Mouse (Mus musculus): ENCODE results near the gene Tmem109. TPM values are rescaled to one million over a fixed set of nuclear protein-coding genes. Genes with fewer than 3 reads are reported as not detected.

The Tmem109 gene
- polyA plus RNA-seq, 1 experiment from 2014 or later = 45.4 TPM

DNA sequence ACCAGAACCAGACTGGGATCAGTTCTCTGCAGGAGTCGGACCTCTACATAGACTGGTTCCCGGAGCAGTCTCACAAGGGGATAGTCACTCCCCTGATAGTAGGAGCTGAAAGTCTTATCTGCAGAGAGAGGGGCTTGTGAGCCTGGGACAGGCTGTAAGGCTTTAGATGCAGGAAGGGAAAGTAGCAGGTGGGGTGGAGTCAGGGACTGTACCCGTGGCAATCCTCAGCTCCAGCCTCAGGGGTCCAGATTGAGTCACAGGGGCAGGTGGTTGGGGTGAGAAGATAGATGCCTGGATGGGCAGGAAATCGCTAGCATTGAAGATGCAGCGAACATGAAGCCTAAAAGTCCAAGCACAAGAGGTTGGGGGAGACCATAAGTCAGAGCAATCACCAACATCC, 34.7 kb upstream of the Tmem109 start:
- no peak overlapping the region for H3K4me3 ChIP-seq (ENCODE audit: low read depth, low read length)
- WGBS = 50% methylated on average over 5 of the region's 5 CpGs
- H3K27ac ChIP-seq (ENCODE audit: low read depth, low read length) = no peak overlapping the region
- DNase-seq (ENCODE audit: low spot score) (no peak), ATAC-seq (replicated peaks; ENCODE audit: low FRiP score) (no peak; the same call in 1 of the 2 replicates)
- H3K9me3 ChIP-seq (ENCODE audit: control insufficient read depth, low read length) = no peaks in the 10 kb centered on the region
- H3K4me1 ChIP-seq (replicated peaks; ENCODE audit: control insufficient read depth, insufficient read depth, low read length) = peaks cover 5% of the 10 kb centered on the region; the same call in 1 of the 2 replicates
- H3K36me3 ChIP-seq (ENCODE audit: control insufficient read depth, insufficient read depth, low read length) = no peaks in the 10 kb centered on the region
- no peak overlapping the region for H3K4me2 ChIP-seq
- H3K9ac ChIP-seq (ENCODE audit: low read depth, low read length) = no peak overlapping the region
- peaks cover 4% of the 10 kb centered on the region; the same call in 1 of the 2 replicates for H3K27me3 ChIP-seq (replicated peaks; ENCODE audit: control insufficient read depth, insufficient read depth, low read length)

DNA sequence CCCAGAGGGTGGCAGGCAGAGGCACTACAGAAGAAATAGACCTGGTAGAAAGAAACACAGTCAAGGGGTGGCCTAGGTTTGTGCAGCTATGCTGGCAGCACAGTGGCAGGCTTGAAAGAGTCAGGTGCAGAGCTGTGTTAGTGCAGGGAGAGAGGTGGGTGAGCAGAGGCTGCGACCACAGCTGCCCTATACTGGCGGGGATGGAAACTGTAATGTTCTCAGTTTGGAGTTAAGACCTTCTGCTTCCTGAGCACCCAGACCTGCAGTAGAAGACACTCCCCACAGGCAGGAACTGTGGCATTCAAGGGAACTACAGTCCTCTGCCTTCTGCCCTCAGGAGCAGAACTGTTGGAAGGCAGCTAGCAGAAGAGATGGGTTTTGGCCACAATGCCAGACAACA, 33.1 kb upstream of the Tmem109 start:
- 54% methylated on average over 2 of the region's 2 CpGs for WGBS
- Histone ChIP-seq H3K9me3 (ENCODE audit: control insufficient read depth, low read length) (no peaks in the 10 kb centered on the region), H3K27me3 (replicated peaks; ENCODE audit: control insufficient read depth, insufficient read depth, low read length) (peaks cover 4% of the 10 kb centered on the region; the same call in 1 of the 2 replicates), H3K4me2 (no peak overlapping the region), H3K36me3 (ENCODE audit: control insufficient read depth, insufficient read depth, low read length) (no peaks in the 10 kb centered on the region), H3K4me3 (ENCODE audit: low read depth, low read length) (no peak overlapping the region), H3K27ac (ENCODE audit: low read depth, low read length) (no peak overlapping the region), H3K4me1 (replicated peaks; ENCODE audit: control insufficient read depth, insufficient read depth, low read length) (peaks cover 5% of the 10 kb centered on the region; the same call in 1 of the 2 replicates), H3K9ac (ENCODE audit: low read depth, low read length) (no peak overlapping the region)
- DNase-seq (ENCODE audit: low spot score) = no peak
- ATAC-seq (replicated peaks; ENCODE audit: low FRiP score) = no peak

DNA sequence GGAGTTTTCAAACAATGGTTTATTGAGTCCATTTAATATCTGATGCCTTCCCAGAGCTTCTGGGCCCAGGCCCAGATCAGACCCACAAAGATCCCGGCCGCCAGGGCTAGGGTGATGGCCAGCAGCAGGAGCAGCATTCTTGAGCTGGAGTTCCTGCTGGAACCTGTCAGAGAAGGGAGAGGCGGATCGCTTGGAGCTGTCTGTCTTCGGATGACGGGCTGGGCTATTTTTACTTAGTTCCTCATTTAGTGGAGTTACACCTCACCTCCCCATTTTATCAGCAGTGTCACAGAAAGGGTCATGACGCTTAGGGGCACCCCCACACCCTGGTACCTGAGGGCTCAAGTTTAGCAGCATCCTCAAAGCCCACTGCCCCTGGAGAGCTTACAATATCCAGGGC, 32.5 kb upstream of the Tmem109 start:
- H3K27ac ChIP-seq (ENCODE audit: low read depth, low read length) = no peak overlapping the region
- ATAC-seq (replicated peaks; ENCODE audit: low FRiP score) = no peak
- peaks cover 4% of the 10 kb centered on the region; the same call in 1 of the 2 replicates for H3K27me3 ChIP-seq (replicated peaks; ENCODE audit: control insufficient read depth, insufficient read depth, low read length)
- no peak overlapping the region for H3K9ac ChIP-seq (ENCODE audit: low read depth, low read length)
- DNase-seq (ENCODE audit: low spot score) = no peak
- no peak overlapping the region for H3K4me3 ChIP-seq (ENCODE audit: low read depth, low read length)
- H3K36me3 ChIP-seq (ENCODE audit: control insufficient read depth, insufficient read depth, low read length) = no peaks in the 10 kb centered on the region
- no peaks in the 10 kb centered on the region for H3K9me3 ChIP-seq (ENCODE audit: control insufficient read depth, low read length)
- WGBS = 36% methylated on average over 7 of the region's 7 CpGs
- peaks cover 5% of the 10 kb centered on the region; the same call in 1 of the 2 replicates for H3K4me1 ChIP-seq (replicated peaks; ENCODE audit: control insufficient read depth, insufficient read depth, low read length)
- H3K4me2 ChIP-seq = no peak overlapping the region

DNA sequence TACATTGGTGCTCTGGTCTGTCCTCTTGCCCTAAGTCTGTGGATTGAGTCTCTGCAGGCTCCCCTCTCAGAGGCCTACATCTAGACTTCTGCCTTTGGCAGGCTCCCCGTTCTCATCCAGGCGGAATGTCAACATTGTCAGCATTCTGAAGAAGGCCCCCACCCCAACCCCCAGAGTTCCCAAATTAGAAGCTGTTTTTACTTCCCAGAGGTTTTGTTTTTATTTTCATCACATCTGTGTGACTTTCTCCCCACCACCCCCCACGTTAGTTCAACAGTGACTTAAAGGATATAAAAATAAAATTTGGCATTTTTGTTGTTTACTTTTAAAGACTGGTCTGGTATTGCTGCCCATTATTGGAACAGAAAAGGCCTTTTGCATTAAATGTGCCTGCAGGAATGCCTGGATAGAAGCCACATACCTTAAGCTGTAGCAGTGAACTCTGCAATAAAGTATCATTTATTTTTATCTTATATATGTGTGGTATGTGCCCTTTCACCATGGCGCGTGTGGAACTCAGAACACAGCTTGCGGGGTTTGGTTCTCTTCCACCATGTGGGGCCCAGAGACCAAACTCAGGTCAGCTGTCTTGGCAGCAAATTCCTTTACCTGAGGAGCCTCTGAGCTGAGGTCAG, 27.4 kb upstream of the Tmem109 start:
- 79% methylated on average over 6 of the region's 6 CpGs for WGBS
- Histone ChIP-seq H3K4me1 (replicated peaks; ENCODE audit: control insufficient read depth, insufficient read depth, low read length) (peaks cover 4% of the 10 kb centered on the region; the same call in 1 of the 2 replicates), H3K9ac (ENCODE audit: low read depth, low read length) (no peak overlapping the region), H3K27ac (ENCODE audit: low read depth, low read length) (no peak overlapping the region), H3K9me3 (ENCODE audit: control insufficient read depth, low read length) (no peaks in the 10 kb centered on the region), H3K36me3 (ENCODE audit: control insufficient read depth, insufficient read depth, low read length) (peaks cover 10% of the 10 kb centered on the region), H3K27me3 (replicated peaks; ENCODE audit: control insufficient read depth, insufficient read depth, low read length) (no peaks in the 10 kb centered on the region), H3K4me3 (ENCODE audit: low read depth, low read length) (no peak overlapping the region), H3K4me2 (no peak overlapping the region)
- ATAC-seq (replicated peaks; ENCODE audit: low FRiP score) = no peak
- no peak for DNase-seq (ENCODE audit: low spot score)

DNA sequence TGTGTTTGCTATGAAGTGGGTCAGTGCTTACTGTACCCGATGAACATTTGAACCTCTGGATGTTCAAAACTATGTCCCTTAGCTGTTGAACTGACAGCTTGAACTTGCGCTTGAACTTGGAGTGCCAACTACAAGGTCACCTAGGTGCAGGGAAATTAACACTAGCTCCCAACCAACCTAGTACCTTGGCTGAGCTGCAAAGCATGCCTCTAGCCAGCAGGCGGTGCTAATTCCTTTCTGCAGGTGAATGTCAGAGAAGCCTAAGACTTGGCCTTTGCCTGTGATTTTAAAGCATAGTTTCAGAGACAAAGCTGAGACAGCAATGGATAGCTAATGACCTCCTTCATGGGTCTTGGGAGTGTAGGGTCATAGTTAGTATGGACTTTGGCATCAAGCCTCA, 26.1 kb upstream of the Tmem109 start:
- peaks cover 21% of the 10 kb centered on the region for H3K36me3 ChIP-seq (ENCODE audit: control insufficient read depth, insufficient read depth, low read length)
- WGBS = 54% methylated on average over 3 of the region's 3 CpGs
- no peak for DNase-seq (ENCODE audit: low spot score)
- H3K4me3 ChIP-seq (ENCODE audit: low read depth, low read length) = no peak overlapping the region
- H3K4me1 ChIP-seq (replicated peaks; ENCODE audit: control insufficient read depth, insufficient read depth, low read length) = peaks cover 4% of the 10 kb centered on the region; the same call in 1 of the 2 replicates
- no peak overlapping the region for H3K9ac ChIP-seq (ENCODE audit: low read depth, low read length)
- no peak for ATAC-seq (replicated peaks; ENCODE audit: low FRiP score)
- H3K27me3 ChIP-seq (replicated peaks; ENCODE audit: control insufficient read depth, insufficient read depth, low read length) = no peaks in the 10 kb centered on the region
- no peaks in the 10 kb centered on the region for H3K9me3 ChIP-seq (ENCODE audit: control insufficient read depth, low read length)
- H3K27ac ChIP-seq (ENCODE audit: low read depth, low read length) = no peak overlapping the region
- H3K4me2 ChIP-seq = no peak overlapping the region

DNA sequence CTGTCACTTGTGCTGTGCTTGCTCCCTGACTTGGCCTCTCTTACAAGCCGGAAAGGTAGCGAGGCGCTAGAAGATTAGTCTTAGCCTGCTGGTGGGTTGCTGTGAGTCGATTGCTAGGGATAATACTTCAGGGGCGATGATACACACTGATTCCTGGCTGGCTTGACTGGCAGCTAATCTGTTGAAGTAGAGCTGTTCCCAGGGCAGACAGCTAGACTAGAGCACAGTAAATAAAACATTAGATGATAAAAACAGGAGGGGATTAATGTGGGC, 23.9 kb upstream of the Tmem109 start:
- DNase-seq (ENCODE audit: low spot score) (no peak), ATAC-seq (replicated peaks; ENCODE audit: low FRiP score) (no peak)
- no peaks in the 10 kb centered on the region for H3K9me3 ChIP-seq (ENCODE audit: control insufficient read depth, low read length)
- H3K27me3 ChIP-seq (replicated peaks; ENCODE audit: control insufficient read depth, insufficient read depth, low read length) = no peaks in the 10 kb centered on the region
- peaks cover 39% of the 10 kb centered on the region for H3K36me3 ChIP-seq (ENCODE audit: control insufficient read depth, insufficient read depth, low read length)
- no peak overlapping the region for H3K4me3 ChIP-seq (ENCODE audit: low read depth, low read length)
- H3K27ac ChIP-seq (ENCODE audit: low read depth, low read length) = peak overlapping the region; percentile 17; the same call in 1 of the 2 replicates
- 81% methylated on average over 5 of the region's 5 CpGs for WGBS
- H3K4me2 ChIP-seq = no peak overlapping the region
- no peak overlapping the region for H3K9ac ChIP-seq (ENCODE audit: low read depth, low read length)
- H3K4me1 ChIP-seq (replicated peaks; ENCODE audit: control insufficient read depth, insufficient read depth, low read length) = peaks cover 4% of the 10 kb centered on the region; the same call in 1 of the 2 replicates

DNA sequence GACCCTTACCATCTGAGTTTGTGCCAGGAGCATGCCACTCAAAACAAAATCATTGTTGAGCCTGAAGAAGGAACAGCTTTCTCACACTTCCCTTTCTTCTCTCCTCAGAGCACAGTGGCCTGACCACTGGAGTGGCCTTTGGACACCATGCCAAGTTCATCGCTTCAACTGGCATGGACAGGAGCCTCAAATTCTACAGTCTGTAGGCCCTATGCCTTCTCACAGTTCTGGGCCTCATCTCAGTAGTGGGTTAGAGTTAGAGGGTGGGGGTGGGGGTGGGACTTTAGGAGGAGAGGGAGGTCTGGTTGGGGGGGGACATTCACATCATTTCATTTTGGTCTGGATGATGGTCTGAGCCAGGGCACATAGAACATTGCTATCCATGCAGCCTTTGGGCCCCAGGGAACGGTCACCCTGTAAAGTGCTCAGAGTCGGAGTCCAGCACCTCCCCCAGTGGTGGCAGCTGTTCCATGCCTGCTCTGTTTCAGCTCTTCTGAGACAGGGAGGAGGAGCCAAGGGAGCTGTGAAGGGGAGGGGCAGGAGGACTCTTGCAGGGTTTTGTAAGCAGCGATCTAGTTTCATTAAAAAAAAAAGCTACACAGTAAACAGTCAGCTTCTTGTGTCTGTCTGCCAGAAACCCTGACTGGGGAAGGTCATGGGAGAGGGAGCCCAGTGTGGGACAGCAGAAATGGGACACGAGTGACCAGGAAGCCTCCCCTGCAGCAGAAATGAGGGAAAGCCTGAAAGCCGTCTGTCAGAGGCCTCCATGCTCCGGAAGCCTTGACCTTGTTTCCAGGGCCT, 23.3 kb upstream of the Tmem109 start:
- DNase-seq (ENCODE audit: low spot score) = no peak
- no peak overlapping the region for H3K4me2 ChIP-seq
- ATAC-seq (replicated peaks; ENCODE audit: low FRiP score) = 0 out of 2 replicates have a peak, but pooled peaks have one; percentile 33
- H3K27ac ChIP-seq (ENCODE audit: low read depth, low read length) = peak overlapping the region; percentile 17; the same call in 1 of the 2 replicates
- H3K36me3 ChIP-seq (ENCODE audit: control insufficient read depth, insufficient read depth, low read length) = peaks cover 44% of the 10 kb centered on the region
- no peak overlapping the region for H3K9ac ChIP-seq (ENCODE audit: low read depth, low read length)
- peaks cover 4% of the 10 kb centered on the region; the same call in 1 of the 2 replicates for H3K4me1 ChIP-seq (replicated peaks; ENCODE audit: control insufficient read depth, insufficient read depth, low read length)
- H3K27me3 ChIP-seq (replicated peaks; ENCODE audit: control insufficient read depth, insufficient read depth, low read length) = no peaks in the 10 kb centered on the region
- H3K4me3 ChIP-seq (ENCODE audit: low read depth, low read length) = no peak overlapping the region
- 73% methylated on average over 7 of the region's 7 CpGs for WGBS
- no peaks in the 10 kb centered on the region for H3K9me3 ChIP-seq (ENCODE audit: control insufficient read depth, low read length)

DNA sequence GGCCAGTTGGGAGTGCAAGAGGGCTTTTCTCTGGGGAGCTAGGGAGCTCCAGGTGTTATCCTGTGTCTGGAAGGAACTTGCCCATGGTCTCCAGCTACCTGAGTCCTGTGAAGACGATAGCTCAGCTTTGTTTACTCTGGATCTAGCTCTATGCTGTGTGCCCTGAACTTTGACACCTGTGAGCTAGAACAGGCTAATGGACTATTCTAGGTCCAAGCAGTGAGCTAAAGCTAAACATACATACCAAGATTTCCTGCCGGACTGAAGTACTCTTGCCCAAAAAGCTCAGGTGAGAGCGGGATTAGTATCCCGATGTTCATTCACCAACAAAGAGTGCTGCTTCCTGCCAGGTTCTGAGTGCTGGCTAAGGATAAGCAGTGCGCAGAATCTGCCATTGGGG, 22.7 kb upstream of the Tmem109 start:
- H3K4me2 ChIP-seq = no peak overlapping the region
- no peak overlapping the region for H3K9ac ChIP-seq (ENCODE audit: low read depth, low read length)
- H3K27ac ChIP-seq (ENCODE audit: low read depth, low read length) = no peak overlapping the region; the same call in 1 of the 2 replicates
- peaks cover 4% of the 10 kb centered on the region; the same call in 1 of the 2 replicates for H3K4me1 ChIP-seq (replicated peaks; ENCODE audit: control insufficient read depth, insufficient read depth, low read length)
- no peaks in the 10 kb centered on the region for H3K9me3 ChIP-seq (ENCODE audit: control insufficient read depth, low read length)
- no peak for ATAC-seq (replicated peaks; ENCODE audit: low FRiP score)
- 86% methylated on average over 5 of the region's 5 CpGs for WGBS
- no peak for DNase-seq (ENCODE audit: low spot score)
- H3K27me3 ChIP-seq (replicated peaks; ENCODE audit: control insufficient read depth, insufficient read depth, low read length) = no peaks in the 10 kb centered on the region
- peaks cover 50% of the 10 kb centered on the region for H3K36me3 ChIP-seq (ENCODE audit: control insufficient read depth, insufficient read depth, low read length)
- no peak overlapping the region for H3K4me3 ChIP-seq (ENCODE audit: low read depth, low read length)

All from liver, embryonic 11.5 days (tissue).